Mouse (Mus musculus) urinary bladder, postnatal 36 days (tissue): ENCODE measurements around the gene Rgs6.

ENCODE experiments used
- DNase-seq, 2 experiments: peaks; one replicate each; pipeline ENCODE4 v3.0.0; 2022; ENCODE audit warnings: low spot score in 2 of 2, mixed read lengths in 1 of 2

The Rgs6 gene

DNA sequence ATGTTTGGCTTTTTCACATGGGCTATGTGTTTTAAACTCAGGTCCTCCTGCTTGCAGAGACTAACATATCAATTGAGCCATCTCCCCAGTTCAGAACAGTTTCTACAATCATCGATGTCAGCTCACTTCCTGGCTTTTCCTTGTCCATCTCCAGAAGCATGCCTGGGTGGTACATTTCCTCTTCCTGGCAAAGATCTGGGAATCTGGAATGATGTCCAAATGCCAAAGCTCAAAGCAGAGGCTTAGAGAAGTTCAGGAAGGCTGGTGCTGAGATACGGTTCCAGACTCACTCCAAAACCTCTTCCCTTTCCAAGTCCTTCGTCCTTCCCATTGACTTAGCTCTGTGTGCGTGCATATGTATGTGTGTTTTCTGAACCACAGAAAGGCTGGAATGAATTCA is 59.8 kb downstream of the Rgs6 start:
- DNase-seq: no peak

DNA sequence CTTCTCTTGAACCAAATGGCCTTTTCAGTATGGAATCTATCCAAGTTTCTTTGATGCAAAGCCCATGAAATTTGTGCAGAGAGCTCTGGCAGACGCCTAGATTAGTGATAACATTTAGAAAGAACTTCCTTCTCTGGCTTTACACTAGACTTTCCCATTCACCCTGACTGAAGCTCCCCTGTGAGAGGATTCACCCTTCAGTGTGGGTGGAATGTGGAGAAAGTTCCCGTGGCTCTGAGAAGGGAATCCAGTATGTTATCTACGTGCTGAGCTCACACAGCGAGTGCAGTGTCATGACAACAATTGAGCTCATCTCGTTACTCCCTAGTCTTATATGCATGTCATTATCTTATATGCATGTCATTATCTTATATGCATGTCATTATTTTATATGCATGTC is 61.9 kb downstream of the Rgs6 start:
- DNase-seq: no peak

DNA sequence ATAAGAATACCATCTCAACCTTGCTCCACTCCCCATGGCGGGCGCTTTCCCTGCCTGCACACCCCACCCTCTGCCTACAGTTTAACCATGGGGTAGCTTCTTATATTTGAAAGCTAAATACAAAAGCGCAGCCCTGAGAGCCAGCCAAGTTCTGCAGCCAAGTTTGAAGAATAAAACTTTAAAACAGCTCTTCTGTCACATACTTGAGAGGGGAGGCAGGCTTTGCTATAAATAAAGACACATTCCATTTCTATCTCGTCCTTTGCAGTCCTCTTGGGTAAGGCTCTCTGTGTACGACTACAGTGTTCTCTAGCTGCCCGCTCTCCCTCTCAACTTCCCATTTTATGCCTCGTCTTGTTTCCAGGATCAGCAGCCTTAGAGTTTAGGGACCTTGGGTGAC is 76.5 kb downstream of the Rgs6 start:
- DNase-seq: no peak

DNA sequence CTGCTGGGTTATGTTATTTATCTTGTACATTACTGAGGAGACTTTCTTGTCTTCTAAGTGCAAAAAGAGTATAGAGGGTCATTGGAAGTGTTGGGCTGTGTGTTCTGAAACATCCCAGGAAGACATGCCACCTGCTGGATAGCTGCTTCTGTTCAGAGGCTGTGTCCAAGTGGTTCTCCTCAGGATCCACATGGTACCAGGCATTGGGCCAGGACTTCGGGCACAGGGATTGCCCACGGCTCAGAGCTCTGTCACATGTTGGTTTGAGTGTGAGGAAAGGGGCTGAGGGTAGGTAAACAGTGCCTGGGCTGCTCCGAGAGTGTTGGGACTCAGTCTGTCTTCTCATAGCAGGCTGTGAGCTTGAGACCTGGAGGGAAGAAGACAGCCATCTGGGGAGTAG is 79.3 kb downstream of the Rgs6 start:
- DNase-seq: no peak

DNA sequence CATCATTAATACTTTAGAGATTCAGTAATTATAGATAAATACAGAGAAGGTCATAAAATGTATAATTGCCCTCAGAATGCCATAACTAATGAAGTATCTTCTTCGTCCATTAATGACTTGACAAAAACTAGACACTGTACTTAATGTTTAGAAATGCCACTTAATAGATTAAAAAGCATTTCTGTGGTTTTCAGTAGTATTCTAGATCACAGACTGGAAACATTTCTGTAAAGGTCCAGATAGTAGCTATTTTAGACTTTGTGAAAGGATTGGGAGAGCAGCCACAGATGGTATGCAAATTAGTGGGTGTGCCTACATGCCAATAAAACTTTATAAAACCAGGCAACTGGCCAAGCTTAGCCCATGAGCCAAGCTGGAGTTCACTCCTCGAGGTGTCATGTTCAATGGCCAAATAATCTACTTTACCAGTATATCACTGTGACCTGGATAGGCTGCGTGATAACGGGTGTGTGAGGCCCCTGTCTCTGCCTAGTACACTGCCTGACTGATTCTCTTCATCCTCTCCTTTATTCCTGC is 82.2 kb downstream of the Rgs6 start:
- no peak for DNase-seq

DNA sequence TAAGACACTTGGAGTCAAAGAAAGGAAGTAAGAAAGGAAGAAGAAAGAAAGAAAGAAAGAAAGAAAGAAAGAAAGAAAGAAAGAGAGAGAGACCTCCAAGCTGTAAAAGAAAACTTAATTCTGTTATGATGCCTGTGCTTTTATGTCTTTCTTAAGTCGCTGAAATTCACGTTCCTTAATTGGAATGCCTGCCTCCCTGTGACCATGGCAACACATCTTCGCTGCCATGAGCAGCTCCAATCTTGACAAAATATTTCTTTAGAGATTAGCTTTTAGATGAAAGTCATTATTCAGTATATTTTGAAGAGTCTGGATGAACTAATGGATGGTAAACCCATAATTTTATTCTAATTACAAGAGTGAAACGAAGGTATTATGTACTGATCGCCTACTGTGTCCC is 83.5 kb downstream of the Rgs6 start:
- DNase-seq: no peak

DNA sequence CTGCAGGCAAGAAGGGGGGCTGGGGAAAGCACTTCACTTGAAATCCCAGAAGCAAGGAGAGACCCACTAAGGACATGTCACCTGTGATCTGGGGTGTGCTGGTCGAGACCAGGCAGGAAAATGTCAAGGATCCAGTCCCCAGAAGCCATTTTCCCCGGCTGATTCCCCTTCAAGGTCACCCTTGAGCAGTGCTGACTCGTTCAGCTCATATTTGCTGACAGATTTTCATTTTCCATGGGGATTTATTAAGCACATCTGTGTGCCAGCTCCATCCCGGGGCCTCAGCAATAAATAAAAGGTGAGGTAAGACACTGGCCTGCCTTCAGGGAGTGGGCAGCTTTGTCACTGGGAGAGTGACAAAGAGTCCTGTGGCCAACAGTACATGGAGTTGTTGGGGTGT is 87.0 kb downstream of the Rgs6 start:
- no peak for DNase-seq

DNA sequence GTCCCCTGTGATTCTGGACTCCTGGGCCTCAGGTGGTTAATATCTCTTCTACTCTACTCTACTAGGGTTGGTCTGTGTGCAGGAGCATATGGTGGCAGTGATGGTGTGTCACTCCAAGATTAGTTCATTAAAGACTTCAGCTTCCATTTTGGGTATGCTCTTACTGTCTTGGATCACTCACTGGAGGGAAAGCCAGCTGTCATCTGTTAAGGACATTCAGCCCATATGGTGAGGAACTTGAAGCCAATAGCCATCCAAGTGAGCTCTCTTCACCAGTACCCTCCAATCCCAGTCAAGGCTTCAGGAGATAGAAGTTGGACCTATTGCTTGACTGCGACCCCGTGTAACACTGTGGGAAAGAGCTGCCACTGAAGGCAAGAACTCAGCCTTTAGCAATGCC is 98.9 kb downstream of the Rgs6 start:
- no peak for DNase-seq

DNA sequence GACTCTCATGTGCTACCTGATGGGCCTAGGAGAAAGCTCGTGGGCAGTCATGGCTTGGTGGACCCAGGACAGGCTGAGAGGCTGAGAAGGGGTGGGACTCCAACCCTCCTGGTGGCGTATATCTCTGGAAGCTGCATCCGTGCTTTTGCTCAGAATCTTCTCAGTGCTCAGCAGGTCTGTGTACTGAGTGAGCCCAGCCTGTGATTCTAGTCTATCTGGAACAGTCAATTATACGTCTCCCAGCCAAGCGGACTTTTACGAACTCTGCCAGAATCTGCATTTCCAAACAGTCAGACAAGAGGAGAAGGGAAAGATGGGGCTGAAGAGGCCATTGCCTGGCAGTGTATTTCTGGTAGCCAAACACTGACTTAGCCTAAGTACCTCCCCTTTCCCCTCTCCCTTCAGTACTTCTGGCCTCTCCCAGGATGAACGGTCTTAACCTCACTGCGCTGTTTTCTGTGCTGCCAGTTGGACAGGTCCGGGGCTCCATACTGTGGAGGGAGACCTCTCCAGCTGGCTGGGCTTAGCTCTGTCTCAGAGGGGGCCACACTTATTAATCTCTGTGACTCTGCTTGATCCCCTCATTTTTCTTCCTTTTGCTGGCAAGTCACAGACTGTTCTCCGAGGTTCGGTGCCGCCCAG is 110.9 kb downstream of the Rgs6 start:
- no peak for DNase-seq

DNA sequence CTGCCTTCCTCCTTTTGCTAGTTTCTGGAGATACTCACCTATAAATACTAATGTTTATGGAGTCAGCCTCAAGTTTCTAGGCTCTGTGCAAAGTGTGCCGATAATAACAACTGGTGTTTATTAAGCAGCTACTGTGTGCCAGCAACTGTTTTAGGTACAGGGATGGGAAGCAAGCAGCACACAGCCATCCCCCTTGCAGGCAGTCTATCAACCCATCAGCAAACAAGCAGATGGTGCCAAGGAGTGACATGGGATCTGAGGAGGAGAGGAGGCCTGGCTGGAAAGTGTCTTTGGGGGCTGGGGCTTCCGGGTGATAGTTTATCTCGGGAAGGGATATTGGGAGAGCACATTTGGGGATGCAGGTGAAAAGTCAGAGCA is 111.4 kb downstream of the Rgs6 start:
- DNase-seq: no peak

DNA sequence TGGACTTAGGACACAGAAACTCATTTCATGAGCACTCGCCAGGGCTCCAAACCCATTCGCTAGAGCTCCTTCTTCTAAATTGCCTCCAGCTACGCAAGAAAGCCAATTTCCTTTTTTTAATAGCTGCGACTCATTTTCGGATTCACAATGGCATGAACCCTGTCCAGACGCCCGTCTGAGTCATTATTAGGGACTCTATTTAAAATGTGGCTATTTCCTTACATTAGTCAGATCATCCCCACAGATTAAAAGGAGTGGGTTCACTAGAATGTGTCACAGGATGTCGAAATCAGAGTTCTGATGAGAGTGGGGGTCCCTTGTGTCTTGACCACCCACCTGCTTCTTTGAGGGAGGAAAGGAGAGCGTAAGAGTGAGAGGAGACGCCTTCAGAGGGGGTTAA is 112.1 kb downstream of the Rgs6 start:
- DNase-seq: no peak

DNA sequence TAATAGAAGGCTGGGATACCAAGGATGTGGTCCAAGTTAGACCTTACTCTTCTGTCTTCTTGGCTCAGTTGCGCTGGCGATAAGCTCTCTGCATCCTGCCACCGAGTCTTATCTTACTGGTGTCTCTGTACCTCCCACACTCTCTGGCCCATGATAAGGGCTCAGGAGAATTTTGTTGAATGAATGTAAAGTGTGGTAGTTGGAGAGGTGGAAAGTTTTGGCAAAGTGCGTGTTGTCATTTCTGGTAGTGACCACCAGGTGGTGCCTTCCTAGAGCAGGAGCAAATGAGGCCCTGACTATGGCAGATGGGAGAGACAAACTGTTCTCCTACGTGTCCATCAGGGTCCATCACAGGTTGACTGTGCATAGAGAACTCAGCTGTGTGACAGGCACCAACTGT is 112.7 kb downstream of the Rgs6 start:
- DNase-seq: peak; percentile 5 to 9

DNA sequence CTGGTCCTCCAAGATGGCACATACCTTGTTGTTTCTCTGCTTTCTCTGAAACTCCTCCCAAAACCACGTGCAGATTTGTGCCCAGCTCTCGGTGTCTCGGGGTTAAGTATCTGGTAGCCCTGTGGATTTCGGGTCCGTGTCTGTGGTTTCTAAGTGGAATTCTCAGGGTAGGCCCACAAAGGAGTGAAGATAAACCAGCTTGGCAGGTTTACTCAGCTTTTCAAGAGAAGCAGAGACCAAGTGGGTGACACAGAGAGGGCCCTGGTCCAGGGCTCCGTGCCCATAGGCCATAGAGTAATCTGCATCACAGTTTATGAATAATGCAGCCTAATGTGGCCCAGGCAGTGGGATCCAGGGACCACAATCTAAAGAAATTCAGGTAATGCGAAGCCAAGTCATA is 113.3 kb downstream of the Rgs6 start:
- no peak for DNase-seq

DNA sequence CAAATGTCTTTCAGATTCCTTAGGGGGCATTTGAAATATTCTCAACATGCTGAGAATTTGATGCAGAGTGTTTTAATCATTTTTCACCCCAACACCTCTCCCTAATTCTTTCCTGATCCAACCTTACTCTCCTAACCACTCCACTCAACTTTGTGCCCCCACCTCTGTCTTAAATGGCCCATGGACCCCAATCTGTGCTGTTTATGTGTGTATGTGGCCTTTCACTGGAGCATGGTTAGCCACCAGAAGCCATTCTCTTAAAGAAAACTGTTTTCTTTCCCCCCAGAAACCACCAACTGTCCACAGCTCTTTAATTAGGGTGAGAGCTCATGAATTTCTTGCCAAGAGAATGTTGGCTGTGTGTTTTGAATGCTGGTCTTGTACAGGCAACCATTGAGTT is 122.3 kb downstream of the Rgs6 start:
- no peak for DNase-seq

DNA sequence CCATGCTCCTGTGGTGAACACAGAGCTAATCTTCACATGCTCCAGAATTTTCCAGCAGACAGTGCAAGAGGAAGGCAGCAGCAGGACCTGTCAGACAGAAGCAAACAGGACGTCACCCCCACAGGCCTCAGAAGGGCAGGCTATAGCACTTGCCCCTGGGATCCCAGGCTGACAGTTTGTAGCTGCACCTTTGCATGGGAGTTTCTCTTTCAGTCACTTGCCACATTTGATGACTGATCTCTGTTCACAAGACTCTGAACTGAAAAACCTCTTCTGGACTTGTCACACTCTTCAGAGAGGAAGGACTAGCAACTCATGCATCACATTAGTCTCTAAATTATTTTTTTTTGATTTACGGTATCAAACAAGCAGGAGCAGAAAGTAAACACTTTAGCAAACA is 126.2 kb downstream of the Rgs6 start:
- no peak for DNase-seq

DNA sequence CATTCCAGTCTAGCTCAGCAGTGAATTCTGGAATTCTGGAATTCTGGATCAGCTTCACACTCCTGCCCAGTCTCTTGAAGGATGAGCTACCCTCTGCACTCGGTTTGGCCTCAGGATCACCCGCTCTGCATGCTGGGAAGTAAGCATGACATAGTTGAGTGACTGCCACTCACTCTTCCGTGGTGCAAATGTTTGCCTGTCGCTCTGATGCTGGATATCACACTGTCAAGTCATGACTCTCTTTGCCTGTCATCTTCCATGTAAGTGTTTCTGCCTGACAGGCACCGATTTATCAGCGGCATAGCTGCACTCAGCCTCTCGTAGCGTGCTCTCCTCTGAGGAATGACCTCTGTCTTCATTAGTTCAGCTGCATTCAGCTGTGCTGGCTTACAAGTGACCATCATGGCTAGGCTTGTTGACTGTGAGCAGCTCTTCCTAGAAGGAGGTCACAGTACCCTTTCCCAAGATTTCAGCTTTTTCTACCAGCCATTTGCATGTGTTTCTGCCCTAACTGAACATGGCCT is 135.0 kb downstream of the Rgs6 start:
- DNase-seq: no peak

DNA sequence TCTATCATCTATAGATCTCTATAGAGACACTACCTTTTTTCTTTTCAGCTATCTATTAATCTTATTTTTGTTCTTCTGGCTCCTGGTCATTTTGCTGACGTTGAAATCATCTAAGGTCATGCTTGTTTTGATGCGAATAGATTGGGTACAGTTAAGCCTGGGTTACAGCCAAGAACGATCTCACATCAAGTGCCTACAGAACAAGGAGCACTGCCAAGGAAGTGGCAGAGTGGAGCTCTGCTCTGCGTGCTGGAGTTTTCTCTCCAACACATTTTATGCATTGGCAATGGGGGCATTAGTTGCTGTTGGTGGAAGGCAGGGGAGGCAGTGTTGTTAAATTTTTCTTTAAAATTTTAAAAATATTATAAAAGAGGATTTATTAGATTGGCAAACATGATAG is 138.2 kb downstream of the Rgs6 start:
- DNase-seq: no peak

DNA sequence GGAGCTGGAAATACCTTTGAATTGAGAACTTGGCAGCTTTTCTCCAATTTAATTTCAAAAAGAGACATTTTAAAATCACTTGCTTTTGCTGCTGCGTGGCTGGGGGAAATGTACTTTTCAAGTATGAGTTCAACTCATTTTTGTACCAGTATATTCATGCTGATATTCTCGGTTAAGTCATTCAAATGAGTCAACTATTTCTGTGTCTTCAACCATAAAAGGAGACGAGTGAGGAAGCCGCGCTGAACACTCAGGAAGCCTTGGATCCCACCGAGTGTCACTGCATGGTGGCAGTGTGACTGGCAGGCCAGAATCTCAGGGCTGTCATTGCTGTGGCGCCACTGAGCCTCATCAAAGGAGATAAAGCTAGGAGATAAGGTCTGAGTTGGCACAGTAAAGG is 143.5 kb downstream of the Rgs6 start:
- DNase-seq: no peak

DNA sequence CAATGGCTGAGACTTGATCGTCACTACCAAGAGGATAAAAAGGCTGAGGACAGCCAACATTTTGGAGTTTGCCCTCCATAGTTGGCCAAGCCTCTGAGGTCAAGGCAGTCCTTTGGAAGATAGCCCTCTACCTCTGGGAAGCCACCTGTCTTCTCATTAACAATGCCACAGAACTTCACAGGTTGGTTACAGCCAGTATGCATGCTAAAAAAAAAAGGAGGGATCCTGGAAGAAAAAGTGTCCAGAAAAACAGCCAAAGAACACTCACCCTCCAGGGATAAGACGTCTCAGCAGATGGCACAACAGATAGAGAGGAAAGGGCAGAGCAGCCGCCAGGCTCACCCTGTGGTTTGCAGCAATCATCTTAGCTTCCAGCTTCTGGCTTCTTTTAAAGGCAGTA is 154.9 kb downstream of the Rgs6 start:
- DNase-seq: no peak

DNA sequence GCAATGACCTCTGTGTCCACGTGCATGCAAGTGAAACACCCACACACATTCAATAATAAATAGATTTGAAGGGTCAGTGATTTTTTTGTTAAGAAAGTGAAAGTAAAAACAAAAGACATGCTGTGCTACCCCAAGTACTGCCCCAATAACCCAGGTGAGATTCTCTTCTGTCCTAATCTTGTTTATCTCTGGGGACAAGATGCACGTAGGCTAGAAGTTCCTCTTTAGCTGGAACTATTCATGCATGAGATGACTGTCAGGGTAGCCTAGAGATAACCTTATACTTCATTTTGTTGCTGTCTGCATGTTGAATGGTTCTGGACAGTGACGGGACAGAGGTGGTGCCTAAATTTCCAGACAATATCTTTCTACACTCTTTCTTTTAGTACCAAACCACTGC is 155.9 kb downstream of the Rgs6 start:
- DNase-seq: no peak

DNA sequence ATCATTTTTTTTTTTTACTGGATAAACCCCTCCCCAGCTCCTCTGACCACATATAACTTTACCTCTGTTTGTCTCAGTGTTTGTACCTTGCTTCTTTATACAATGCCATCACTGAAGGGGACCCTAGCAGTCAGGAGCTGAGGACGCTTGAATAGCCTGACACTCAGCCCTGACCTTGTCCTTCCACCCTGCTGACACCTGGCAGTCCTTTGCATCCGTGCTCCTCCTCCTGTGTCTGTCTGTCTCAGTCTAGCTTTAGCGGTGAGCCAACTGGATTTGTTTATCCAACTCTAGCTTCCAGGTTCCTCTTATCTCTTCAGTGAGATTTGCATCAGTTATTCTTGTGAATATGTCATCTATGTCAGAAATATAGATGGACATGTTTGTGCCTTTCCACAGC is 156.7 kb downstream of the Rgs6 start:
- DNase-seq: no peak

DNA sequence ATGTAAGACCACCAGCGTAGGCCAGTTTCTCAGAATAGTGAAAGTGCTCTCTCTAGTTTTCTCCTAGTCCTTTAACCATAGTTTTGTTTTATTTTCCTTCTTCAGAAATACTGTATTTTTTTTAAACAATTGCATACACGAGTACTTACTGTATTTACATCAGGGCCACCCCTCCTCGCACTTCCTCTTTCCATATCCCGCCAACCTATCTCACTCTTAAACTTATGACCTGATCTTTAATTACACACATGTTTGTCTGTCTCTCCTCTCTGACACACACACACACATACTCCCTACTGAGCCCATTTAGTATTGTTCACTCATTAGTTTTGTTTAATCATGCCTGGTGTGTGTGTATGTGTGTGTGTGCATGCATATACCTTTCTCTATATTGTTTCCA is 159.0 kb downstream of the Rgs6 start:
- no peak for DNase-seq

DNA sequence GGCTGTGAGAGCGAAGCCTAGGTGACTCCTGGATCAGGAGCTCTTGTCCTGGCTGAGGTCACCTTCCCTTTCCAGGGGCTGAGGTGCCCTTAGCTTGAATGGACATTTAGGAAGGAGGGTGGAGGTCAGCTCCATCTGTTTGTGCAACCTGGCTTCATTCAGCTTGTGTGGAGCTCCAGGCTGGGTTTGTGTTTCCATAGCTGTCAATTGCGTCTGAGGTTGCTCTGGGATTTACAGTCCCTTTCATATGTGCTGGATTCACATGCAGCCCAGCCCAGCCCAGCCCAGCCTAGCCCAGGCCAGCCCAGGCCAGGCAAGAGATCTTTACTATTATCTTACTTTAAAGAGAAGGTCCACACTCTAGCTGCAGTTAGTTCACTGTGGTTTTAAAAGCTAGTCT is 163.8 kb downstream of the Rgs6 start:
- DNase-seq: no peak

DNA sequence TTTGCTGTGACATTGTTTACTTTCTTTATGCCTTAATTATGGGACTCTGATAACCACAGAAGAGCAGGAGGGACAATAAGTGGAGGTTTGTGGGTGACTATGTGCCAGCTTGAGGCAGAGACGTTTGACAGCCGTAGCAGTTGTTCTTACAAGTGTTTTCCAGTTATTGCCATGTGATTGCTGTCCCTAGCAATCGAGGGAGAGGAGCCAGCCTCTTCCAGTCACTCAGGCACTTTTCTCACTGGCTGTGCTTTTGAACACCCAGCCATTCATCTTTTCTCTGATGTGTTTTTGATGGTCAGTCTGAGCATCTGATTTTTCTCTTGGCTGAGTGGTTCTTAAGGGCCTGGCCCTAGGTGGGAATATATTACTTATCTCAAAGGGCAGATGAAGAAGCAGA is 166.4 kb downstream of the Rgs6 start:
- DNase-seq: no peak
